Mouse (Mus musculus) bone marrow, adult 2 months (tissue): Measurements from ENCODE around the gene Jade1.

Source experiments
- CTCF ChIP-seq: fragments of 200-500 bp; IDR thresholded peaks from 2 replicates; pipeline ENCODE4 v1.5.1; 2011; ENCODE audit warnings: low read length, control low read depth; ENCODE audit not compliant: control insufficient read depth, insufficient read depth
- POLR2A ChIP-seq: fragments of 200-500 bp; IDR thresholded peaks from 2 replicates; pipeline ENCODE4 v1.6.1; 2011; ENCODE audit warnings: low read depth, mild to moderate bottlenecking, control low read depth, low read length, borderline replicate concordance; ENCODE audit not compliant: control insufficient read depth

- TF ChIP-seq POLR2A (no peak), CTCF (no peak)
Measured at GRCm38 (mm10) chr3:41569943-41570342, 14.4 kb downstream of the Jade1 start.
